Mouse (Mus musculus): ENCODE data around the gene Pi16. TPM values are rescaled to one million over a fixed set of nuclear protein-coding genes. Genes with fewer than 3 reads are reported as not detected.

Pi16 gene
- total and polyA plus RNA-seq, 2 experiments, result 0.10 to 0.28 TPM

DNA sequence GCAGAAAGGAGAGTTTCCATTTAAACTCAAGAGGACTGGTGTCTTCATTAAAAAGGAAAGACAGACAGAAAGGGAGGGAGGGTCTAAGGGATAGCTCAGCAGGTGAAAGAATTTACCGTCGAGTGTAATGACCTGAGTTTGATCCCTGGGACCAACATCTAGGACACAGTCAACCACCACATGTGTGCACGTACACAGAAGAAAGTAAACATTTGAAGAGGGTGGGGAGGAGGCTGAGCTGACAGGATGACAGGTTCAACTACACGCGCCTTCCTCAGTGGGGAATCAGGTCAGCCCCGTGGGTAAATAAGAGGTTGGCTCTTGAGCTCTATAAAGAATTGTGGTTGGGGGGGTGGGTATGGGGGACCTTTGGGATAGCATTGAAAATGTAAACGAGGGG is 44.3 kb upstream of the Pi16 start:
- H3K27ac ChIP-seq (replicated peaks; ENCODE audit: insufficient read depth, low read depth, low read length), result peak overlapping the region; percentile 49
- H3K4me1 ChIP-seq (ENCODE audit: control insufficient read depth, insufficient read depth, low read length), result peaks cover 22% of the 10 kb centered on the region
- DNase-seq (ENCODE audit: extremely low read depth, low read depth, low spot score), result peak; percentile 80

DNA sequence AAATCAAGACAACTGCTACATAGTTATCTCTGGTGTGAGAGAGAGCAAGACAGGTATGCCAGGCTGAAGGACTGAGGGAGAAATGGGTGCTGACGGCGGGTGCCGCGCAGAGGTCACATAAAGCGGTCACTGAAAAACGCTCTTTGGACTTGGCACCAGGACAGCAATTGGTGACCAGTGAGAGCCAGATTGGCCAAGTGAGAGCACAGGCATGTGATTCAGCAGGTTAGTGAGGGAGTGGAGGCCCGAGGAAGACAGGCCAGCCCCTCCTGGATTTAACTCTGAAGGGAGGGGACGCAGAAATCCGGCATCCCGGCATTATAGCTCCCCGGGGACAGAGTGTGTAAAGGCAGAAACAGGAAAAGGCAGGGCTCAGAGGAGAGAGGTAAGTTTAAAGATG is 43.6 kb upstream of the Pi16 start:
- H3K36me3 ChIP-seq (ENCODE audit: control insufficient read depth, insufficient read depth, low read length), result peaks cover 2% of the 10 kb centered on the region; the same call in 1 of the 2 replicates
- no peak overlapping the region for H3K4me3 ChIP-seq (ENCODE audit: insufficient read depth, low read depth, low read length)
- TF ChIP-seq CTCF (IDR thresholded peaks at IDR 0.05; ENCODE audit: low read depth, low read length) (no peak), POLR2A (IDR thresholded peaks at IDR 0.05; ENCODE audit: extremely low read depth, insufficient read depth, low read length) (no peak)
- WGBS, result 20% methylated on average over 11 of the region's 11 CpGs
- H3K9ac ChIP-seq (ENCODE audit: low read depth, low read length), result peak overlapping the region; percentile 55; the same call in 1 of the 2 replicates
- peaks cover 27% of the 10 kb centered on the region; the same call in 1 of the 2 replicates for H3K79me2 ChIP-seq (ENCODE audit: control insufficient read depth, insufficient read depth, low read length)
- no peaks in the 10 kb centered on the region for H3K27me3 ChIP-seq (ENCODE audit: control insufficient read depth, insufficient read depth, low read length)
- H3K4me1 ChIP-seq (ENCODE audit: control insufficient read depth, insufficient read depth, low read length), result peaks cover 26% of the 10 kb centered on the region
- H3K27ac ChIP-seq (replicated peaks; ENCODE audit: insufficient read depth, low read depth, low read length), result peak overlapping the region; percentile 85
- peak; percentile 98 for DNase-seq (ENCODE audit: extremely low read depth, low read depth, low spot score)

More for the DNA sequence above, 44.3 kb upstream of the Pi16 start:
- peaks cover 25% of the 10 kb centered on the region; the same call in 1 of the 2 replicates for H3K79me2 ChIP-seq (ENCODE audit: control insufficient read depth, insufficient read depth, low read length)
- no peak overlapping the region for H3K9ac ChIP-seq (ENCODE audit: low read depth, low read length)
- TF ChIP-seq POLR2A (IDR thresholded peaks at IDR 0.05; ENCODE audit: extremely low read depth, insufficient read depth, low read length), result no peak
- no peak for TF ChIP-seq CTCF (IDR thresholded peaks at IDR 0.05; ENCODE audit: low read depth, low read length)
- no peaks in the 10 kb centered on the region for H3K36me3 ChIP-seq (ENCODE audit: control insufficient read depth, insufficient read depth, low read length)
- H3K4me3 ChIP-seq (ENCODE audit: insufficient read depth, low read depth, low read length), result no peak overlapping the region
- H3K27me3 ChIP-seq (ENCODE audit: control insufficient read depth, insufficient read depth, low read length), result no peaks in the 10 kb centered on the region
- 26% methylated on average over 7 of the region's 7 CpGs for WGBS

DNA sequence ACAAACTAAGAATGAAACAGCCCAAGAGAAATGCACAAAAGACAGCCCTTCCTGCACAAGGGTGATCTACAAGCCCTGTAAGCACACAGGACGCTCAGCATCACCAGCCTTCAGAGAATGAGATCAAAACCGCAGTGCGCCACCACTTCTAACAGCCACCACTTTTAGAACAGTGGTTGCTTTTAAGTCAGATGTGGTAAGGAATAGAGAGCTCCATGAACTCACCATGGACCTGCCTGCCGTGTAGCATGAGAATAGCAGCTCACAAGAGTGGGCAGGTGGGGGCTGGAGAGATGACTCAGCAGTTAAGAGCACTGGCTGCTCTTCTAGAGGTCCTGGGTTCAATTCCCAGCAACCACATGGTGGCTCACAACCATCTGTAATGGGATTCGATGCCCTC is 37.1 kb upstream of the Pi16 start:
- Histone ChIP-seq H3K4me3 (ENCODE audit: insufficient read depth, low read depth, low read length) (no peak overlapping the region), H3K9ac (ENCODE audit: low read depth, low read length) (no peak overlapping the region), H3K4me1 (ENCODE audit: control insufficient read depth, insufficient read depth, low read length) (peaks cover 15% of the 10 kb centered on the region), H3K27me3 (ENCODE audit: control insufficient read depth, insufficient read depth, low read length) (no peaks in the 10 kb centered on the region), H3K79me2 (ENCODE audit: control insufficient read depth, insufficient read depth, low read length) (peaks cover 32% of the 10 kb centered on the region; the same call in 1 of the 2 replicates), H3K27ac (replicated peaks; ENCODE audit: insufficient read depth, low read depth, low read length) (no peak overlapping the region), H3K36me3 (ENCODE audit: control insufficient read depth, insufficient read depth, low read length) (peaks cover 11% of the 10 kb centered on the region)
- no peak for DNase-seq (ENCODE audit: extremely low read depth, low read depth, low spot score)
- no peak for TF ChIP-seq CTCF (IDR thresholded peaks at IDR 0.05; ENCODE audit: low read depth, low read length)
- TF ChIP-seq POLR2A (IDR thresholded peaks at IDR 0.05; ENCODE audit: extremely low read depth, insufficient read depth, low read length), result no peak
- WGBS, result 95% methylated on average over 5 of the region's 5 CpGs

DNA sequence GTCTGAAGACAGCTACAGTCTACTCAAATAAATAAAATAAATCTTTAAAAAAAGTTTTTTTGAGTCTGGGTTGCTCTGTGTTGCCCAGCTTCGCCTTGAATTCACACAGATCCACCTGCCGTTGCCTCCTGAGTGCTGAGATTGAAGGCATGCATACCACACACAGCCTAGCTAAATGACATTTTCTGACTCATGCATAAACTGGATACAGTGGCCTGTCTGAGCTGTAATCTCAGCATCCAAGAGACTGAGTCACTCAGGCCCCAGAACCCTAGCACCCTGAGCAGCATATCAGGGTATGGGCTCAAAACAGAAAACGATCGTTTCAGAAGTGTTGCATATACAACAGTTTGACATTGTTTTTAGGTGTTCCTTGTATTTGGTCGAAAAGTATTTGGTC is 35.9 kb upstream of the Pi16 start:
- Histone ChIP-seq H3K79me2 (ENCODE audit: control insufficient read depth, insufficient read depth, low read length) (peaks cover 24% of the 10 kb centered on the region; the same call in 1 of the 2 replicates), H3K27me3 (ENCODE audit: control insufficient read depth, insufficient read depth, low read length) (no peaks in the 10 kb centered on the region), H3K36me3 (ENCODE audit: control insufficient read depth, insufficient read depth, low read length) (peaks cover 11% of the 10 kb centered on the region), H3K4me3 (ENCODE audit: insufficient read depth, low read depth, low read length) (no peak overlapping the region), H3K9ac (ENCODE audit: low read depth, low read length) (no peak overlapping the region), H3K27ac (replicated peaks; ENCODE audit: insufficient read depth, low read depth, low read length) (no peak overlapping the region), H3K4me1 (ENCODE audit: control insufficient read depth, insufficient read depth, low read length) (peaks cover 10% of the 10 kb centered on the region)
- DNase-seq (ENCODE audit: extremely low read depth, low read depth, low spot score), result no peak
- TF ChIP-seq CTCF (IDR thresholded peaks at IDR 0.05; ENCODE audit: low read depth, low read length) (no peak), POLR2A (IDR thresholded peaks at IDR 0.05; ENCODE audit: extremely low read depth, insufficient read depth, low read length) (no peak)
- 93% methylated on average over 5 of the region's 5 CpGs for WGBS

GRCm38 (mm10) chr17:29282216-29282952 is 35.1 kb upstream of the Pi16 start:
- 78% methylated on average over 21 of the region's 21 CpGs for WGBS
- Histone ChIP-seq H3K36me3 (ENCODE audit: control insufficient read depth, insufficient read depth, low read length) (peaks cover 11% of the 10 kb centered on the region), H3K9ac (ENCODE audit: low read depth, low read length) (no peak overlapping the region), H3K4me3 (ENCODE audit: insufficient read depth, low read depth, low read length) (no peak overlapping the region), H3K79me2 (ENCODE audit: control insufficient read depth, insufficient read depth, low read length) (peaks cover 17% of the 10 kb centered on the region; the same call in 1 of the 2 replicates), H3K27ac (replicated peaks; ENCODE audit: insufficient read depth, low read depth, low read length) (no peak overlapping the region), H3K4me1 (ENCODE audit: control insufficient read depth, insufficient read depth, low read length) (peaks cover 10% of the 10 kb centered on the region), H3K27me3 (ENCODE audit: control insufficient read depth, insufficient read depth, low read length) (no peaks in the 10 kb centered on the region)
- TF ChIP-seq POLR2A (IDR thresholded peaks at IDR 0.05; ENCODE audit: extremely low read depth, insufficient read depth, low read length), result no peak
- no peak for TF ChIP-seq CTCF (IDR thresholded peaks at IDR 0.05; ENCODE audit: low read depth, low read length)
- DNase-seq (ENCODE audit: extremely low read depth, low read depth, low spot score), result no peak

- Histone ChIP-seq H3K9ac (ENCODE audit: low read depth, low read length) (no peak overlapping the region), H3K79me2 (ENCODE audit: control insufficient read depth, insufficient read depth, low read length) (no peaks in the 10 kb centered on the region; the same call in 1 of the 2 replicates), H3K4me3 (ENCODE audit: insufficient read depth, low read depth, low read length) (no peak overlapping the region), H3K27ac (replicated peaks; ENCODE audit: insufficient read depth, low read depth, low read length) (no peak overlapping the region), H3K36me3 (ENCODE audit: control insufficient read depth, insufficient read depth, low read length) (peaks cover 10% of the 10 kb centered on the region; the same call in 1 of the 2 replicates), H3K4me1 (ENCODE audit: control insufficient read depth, insufficient read depth, low read length) (no peaks in the 10 kb centered on the region; the same call in 1 of the 2 replicates), H3K27me3 (ENCODE audit: control insufficient read depth, insufficient read depth, low read length) (no peaks in the 10 kb centered on the region)
- 95% methylated on average over 7 of the region's 7 CpGs for WGBS
- TF ChIP-seq CTCF (IDR thresholded peaks at IDR 0.05; ENCODE audit: low read depth, low read length) (no peak), POLR2A (IDR thresholded peaks at IDR 0.05; ENCODE audit: extremely low read depth, insufficient read depth, low read length) (no peak)
- DNase-seq (ENCODE audit: extremely low read depth, low read depth, low spot score), result no peak
Measured at GRCm38 (mm10) chr17:29291793-29292192, 25.7 kb upstream of the Pi16 start.

All from liver, adult 2 months (tissue).